Mouse (Mus musculus): ENCODE results near the gene Cpvl. TPM values are rescaled to one million over a fixed set of nuclear protein-coding genes. Genes with fewer than 3 reads are reported as not detected.
A peak's percentile ranks its signal among the peaks of the same experiment; 100 is the strongest.

Gene Cpvl
- total RNA-seq, 4 experiments from 2014 or later: not detected

DNA sequence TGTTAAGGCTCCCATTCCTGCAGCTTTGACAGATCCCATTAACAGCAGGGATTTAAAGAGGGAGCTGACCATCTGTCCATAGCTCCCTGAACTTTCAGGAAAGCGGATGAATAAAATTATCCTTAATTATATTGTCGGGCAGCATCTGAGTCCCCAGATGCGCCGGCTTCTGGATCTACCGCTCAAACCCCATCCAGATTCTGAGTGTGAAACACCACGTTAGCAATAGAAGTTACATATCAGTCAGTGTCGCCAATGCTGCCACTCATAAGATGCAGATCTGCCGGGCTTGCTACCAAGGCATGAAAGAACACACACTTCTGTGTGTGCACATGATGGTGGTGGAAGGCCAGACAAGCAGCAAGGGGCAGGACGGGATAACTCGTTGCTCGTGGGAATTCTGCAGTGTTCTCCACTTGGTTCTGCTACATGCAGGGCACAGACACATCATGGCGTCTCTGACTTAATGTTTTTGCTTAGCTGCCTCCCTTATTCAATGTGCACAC is 6.2 kb downstream of the Cpvl start:
- no peak for DNase-seq (ENCODE audit: low spot score in 2 of 2)

DNA sequence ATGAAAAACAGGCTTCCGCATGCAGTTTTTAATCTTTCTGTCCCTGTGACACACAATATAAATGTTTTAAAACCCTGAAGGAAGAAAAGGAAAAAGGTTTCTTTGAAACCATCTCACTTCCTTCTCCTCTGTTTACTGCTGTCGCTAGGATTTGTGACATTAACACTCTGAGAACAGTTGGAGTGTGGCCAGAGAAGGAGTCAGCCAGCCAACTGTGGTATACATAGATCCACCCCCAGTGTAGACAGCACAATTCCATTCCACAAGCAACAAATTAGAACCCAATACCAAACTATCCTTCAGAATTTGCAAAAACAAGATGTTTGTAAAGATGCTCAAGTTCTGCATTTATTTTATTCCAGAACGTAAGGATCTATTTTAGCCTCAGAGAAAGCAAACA is 6.7 kb downstream of the Cpvl start:
- DNase-seq (ENCODE audit: low spot score in 2 of 2): peak in 1 of 2 experiments; percentile 16

DNA sequence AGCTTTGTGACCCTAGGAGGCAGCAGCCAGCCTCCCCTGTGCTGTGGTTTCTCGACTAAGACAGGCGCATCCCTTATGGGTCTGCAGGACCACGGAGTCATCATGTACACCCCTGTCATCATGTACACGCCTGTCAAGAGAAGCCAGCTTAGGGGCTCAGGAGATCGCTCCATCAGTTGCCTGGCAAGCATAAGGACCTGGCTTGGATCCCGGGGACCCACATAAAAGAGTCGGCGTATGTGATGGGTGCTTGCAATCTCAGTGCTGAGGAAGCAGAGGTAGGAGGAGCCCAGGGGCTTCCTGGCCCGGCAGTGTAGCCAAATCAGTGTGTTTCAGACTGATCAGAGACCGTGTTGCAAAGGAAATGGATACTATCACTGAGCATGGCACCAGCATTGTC is 9.4 kb downstream of the Cpvl start:
- peak in 1 of 2 experiments; percentile 15 for DNase-seq (ENCODE audit: low spot score in 2 of 2)

DNA sequence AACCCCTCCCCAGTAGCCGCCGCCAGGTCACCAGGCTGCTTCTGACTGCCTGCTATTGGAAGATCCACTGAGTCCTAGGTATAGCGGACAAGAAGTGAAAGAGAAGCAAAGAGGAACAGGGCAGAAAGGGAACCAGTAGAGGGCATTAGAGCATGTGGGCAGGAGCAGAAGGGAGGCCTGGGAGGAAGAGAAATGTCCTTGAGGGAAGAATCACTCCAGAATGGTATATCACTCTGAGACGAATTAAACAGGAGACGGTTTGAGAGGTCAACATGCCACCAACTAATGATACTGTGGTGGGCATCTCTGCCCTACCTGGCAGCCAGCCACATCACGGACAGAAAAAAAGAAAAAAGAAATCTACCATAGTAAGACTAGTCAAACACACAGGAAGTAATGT is 9.9 kb downstream of the Cpvl start:
- no peak for DNase-seq (ENCODE audit: low spot score in 2 of 2)

DNA sequence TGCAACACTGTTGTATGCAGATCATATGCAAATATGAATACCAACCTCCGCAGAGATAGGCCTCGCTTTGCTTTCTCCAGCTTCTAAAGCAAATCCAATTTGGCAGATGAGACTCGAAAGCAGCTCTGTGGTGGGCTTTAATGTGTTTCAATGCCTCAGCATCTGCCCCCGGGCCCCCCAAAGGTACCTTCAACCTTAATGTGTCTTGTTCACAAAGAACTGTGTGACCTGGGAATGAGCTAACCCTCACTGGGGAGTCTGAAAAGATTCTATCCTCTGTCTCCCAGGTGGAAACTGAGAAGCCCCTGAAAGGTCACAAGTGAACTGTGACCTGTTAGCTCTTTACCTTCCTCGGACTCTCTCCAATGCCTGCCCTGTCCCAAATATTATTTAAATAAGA is 11.9 kb downstream of the Cpvl start:
- DNase-seq (ENCODE audit: low spot score in 2 of 2): no peak

DNA sequence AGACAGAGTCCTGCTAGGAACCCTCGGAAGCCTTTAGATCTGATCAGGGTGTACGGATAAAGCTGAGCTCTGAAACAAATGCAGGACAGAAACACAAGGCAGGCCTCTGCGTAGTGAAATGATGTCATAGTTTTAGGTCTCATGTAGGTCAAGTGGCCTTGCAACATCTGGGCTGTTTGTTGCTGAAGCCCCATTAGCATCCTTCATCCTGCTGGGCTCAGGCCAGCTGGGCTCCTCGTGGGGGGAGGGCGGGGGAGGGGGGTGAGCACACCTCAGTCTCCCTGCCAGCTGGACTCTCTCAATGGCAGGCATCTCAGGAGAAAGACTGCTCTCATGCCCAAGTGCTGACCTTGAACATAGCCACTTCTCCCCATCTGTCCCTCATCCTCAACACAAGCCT is 12.6 kb downstream of the Cpvl start:
- DNase-seq (ENCODE audit: low spot score in 2 of 2): no peak

DNA sequence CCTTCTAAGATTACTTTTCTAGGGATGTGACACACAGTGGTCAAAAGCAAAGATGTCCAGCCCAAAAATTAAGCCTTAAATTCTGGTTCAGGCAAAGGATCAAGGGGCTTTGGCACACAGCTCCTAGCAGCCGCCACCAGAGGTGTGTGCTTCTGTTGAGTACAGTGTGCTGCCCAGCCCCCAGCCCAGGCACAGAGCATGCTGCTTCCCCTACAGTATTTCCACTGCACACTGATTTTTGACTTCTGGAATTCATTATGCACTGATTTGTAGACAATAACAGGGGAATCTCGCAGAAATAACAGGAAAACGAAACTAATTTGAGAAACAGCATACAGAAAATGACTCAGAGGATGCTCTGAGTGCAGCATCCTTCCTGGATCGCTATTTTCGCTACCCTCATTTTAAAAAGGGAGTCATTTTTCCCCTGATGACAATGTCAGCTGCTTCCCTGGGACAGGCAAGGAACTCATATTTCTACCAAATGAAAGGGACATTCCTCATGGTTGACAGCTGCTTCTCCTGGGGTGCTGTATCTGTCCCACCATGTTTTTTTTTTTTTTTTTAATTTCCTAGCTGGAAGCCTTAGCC is 14.5 kb downstream of the Cpvl start:
- DNase-seq (ENCODE audit: low spot score in 2 of 2): no peak

DNA sequence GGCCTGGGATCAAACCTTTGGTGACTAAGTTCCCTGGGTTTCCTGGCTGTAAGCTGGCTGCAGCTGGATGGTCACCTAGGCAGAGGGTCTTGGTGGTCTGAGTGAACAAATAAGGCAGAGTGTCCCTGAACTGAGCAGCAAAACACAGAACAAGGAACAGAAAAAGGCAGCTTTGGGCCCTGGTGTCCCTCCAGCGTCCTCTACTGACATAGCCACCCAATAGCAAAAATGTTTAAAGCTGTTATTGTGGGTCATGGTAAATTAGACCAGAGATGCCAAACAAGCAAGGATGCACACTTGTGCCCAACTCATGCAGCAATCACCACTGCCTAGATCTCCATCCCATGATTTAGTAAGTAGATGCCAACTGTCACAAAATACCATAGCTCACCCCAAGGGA is 16.5 kb downstream of the Cpvl start:
- DNase-seq (ENCODE audit: low spot score in 2 of 2): peak in 1 of 2 experiments; percentile 14

DNA sequence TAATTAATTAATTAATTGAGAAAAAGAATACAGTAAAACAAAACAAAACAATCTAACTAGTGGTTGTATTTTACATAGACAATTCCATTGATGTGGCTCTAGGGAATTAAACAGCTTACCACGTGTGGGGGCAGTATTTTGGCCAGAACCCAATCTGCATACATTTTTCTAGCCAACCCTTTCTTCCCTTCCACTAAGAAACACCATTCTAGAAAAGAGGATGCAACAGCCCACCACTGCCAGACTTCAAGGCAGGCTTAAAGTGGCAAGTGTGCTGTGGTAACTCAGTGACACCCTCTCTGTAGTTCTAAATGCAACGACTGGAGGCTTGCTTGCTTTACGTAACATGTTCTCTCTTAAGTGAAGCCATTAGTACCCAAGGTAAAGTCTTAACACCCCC is 18.6 kb downstream of the Cpvl start:
- DNase-seq (ENCODE audit: low spot score in 2 of 2): no peak

DNA sequence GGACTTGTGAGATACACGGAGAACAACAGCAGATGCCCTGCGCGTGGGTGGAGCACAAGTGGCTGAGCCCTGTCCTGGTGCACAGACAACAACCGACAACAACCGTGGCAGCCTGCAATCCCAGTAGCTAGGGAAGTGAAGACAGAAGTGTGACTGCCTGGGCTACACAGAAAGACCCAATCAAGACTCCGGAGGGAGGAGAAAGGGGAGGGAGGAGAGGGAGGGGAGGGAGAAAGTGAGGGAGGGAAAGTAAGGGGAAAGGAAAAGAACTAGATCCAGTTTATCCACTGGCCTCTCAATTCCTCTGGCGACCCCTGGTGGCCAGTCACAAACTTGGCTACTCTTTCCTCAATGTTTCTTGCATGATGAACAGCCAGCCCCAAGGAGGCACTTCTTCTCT is 20.1 kb downstream of the Cpvl start:
- DNase-seq (ENCODE audit: low spot score in 2 of 2): peak; percentile 67 to 78

DNA sequence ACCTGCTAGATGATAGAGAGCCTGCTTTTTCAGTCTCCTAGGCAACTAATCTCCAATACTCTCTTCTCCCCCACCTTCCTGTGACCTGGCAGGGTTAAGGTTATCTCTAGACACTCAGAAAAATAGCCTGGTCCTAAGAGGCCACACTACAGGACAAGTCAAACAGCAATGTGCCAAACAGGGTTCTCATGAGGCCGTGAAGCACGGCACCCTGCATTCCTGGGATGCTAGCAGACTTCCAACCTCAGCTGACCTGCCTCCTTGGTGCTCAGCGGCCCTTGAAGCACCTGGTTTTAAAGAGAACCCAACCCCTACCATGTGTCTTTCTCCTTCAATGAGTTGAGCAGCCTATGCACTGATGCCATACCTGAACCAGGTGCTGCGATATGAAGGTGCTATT is 22.0 kb downstream of the Cpvl start:
- no peak for DNase-seq (ENCODE audit: low spot score in 2 of 2)

DNA sequence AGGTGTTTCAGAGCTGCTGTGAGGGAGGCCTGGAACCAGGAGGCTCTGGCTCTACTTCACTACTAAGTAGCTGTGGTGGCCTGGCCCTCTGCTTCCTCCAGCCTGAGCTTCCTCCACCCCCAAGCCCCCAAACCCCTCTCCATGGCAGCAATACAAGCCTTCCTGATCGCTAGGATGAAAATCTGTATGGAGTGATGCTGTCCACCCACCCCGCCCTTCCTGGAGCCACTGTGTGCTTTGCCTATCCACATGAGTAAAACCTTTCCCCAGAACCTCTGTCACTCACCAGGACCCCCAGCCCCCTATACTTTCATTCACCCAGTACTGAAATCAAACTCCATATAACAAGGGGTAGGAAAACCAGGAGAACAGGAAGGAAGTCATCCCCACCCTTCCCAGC is 22.6 kb downstream of the Cpvl start:
- DNase-seq (ENCODE audit: low spot score in 2 of 2): no peak

DNA sequence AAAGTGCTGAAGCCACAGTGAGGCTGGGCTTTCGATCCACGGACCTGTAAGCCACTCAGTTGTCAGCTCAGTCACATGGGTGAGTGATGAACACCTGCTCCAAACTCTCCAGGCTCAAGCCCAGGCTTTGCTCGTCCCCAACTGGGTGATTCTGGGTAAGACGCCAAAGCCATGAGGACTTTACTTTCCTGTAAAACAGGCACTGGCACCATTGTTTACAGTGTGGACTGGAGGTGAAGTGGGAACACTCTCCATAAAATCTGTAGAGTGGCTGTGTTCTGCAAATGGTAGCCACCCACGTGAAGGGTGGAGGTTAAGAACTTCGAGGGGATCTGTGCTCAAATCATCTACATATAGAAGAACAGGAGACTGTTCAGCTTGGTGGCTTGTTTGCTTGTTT is 23.2 kb downstream of the Cpvl start:
- DNase-seq (ENCODE audit: low spot score in 2 of 2): no peak

DNA sequence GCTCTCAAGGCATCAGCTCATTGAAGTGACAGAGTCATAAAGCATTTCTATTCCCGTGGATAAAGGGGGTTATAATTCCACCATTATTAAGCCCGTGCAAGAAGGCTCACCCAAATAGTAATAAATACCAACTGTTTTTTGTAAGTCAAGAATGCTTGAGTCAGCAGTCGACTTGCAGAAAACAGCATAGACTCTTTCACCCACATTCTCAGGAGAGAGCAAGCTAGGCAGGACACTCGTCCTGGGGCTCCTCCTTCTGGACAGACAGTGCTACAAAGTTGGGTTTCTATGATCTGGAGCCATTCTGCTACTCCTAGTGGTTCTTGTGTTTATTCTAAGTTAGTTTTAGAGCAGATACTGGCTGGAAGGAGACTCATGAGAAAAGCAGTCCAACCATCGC is 24.4 kb downstream of the Cpvl start:
- DNase-seq (ENCODE audit: low spot score in 2 of 2): peak; percentile 32 to 67

DNA sequence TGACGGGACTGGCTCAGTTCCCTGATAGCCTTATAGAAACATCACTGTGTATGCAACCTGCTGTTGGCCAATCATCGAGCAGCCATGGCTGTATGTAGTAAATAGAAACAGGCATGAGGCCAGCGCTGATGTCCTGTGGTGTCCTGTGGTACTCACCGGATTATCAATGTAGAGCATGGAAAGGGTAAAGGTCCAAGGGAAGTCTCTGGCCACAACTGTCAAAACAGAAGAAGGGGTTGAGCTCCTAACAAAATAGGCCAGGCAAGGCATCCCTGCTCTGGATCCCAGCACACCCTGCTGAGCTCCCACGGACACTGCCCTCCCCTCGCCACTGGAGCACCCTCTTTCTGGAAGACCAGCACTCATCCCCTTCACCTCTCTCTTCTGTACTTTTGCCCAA is 25.1 kb downstream of the Cpvl start:
- DNase-seq (ENCODE audit: low spot score in 2 of 2): no peak

DNA sequence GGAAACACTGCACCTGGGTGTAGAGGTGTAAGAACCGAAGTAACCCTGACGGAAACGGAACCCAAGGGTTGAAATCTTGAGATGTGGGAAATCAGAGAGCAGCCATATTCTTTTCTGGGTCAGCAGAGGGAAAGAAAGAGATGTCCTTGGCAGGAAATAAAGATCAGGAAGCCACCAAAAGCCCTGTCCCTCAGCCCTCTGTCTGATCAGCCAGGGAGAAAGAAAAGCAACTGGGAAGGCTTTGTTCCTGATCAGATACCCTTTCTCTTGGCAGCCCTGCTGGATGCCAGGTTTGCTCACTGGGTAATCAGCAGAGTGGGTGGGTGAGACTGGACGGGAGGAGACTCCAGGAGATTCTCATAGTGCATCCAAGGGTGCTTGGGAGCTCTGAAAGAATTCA is 27.1 kb downstream of the Cpvl start:
- no peak for DNase-seq (ENCODE audit: low spot score in 2 of 2)

DNA sequence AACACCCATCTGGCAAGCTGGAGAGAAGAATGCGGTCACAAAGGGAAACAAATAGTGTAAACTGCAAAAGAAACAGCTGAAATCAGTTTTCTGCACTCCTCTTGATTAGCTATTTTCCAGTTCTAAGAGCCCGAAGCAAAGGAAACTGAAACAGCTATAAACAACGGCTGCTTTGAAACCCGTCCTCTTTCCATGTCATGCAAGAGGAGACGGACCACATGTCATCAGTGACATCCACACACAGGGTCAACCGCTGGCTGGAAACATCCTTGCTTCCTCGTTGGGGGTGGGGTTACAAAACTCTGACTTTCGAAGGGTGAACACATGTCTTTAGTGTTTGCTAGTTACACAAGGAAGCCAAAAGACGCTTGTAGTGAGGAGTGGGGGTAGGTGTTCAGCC is 27.6 kb downstream of the Cpvl start:
- no peak for DNase-seq (ENCODE audit: low spot score in 2 of 2)

DNA sequence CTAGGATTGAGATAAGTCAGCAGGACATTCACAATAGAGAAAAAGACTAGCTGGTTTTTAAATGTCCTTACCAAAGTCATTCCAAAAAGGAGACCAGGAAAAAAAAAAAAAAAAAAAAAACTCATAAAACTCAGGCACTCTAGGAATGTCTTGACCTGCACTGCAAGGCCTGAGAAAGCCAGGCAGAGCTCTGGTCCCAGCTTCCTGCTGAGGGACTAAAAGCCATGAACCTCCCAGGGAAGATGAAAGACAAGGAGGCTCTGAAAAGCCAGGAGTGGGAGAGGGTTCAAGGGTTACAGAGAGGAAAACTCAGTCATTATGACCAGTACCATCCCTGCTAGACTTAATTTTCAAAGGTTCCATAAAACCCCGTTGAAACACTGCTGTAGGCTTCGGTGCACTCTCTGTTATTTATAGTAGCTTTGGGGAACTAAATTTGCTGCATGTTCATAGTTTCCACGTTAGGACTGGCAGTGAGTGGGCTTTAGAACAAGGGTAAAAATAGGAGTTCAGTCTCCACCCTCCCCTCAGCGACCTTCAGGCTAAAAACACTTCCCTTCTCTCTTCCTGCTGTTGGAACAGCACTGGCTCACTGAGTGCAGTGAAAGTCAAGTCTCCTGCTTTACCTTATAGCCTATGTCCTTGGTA is 30.0 kb downstream of the Cpvl start:
- no peak for DNase-seq (ENCODE audit: low spot score in 2 of 2)

DNA sequence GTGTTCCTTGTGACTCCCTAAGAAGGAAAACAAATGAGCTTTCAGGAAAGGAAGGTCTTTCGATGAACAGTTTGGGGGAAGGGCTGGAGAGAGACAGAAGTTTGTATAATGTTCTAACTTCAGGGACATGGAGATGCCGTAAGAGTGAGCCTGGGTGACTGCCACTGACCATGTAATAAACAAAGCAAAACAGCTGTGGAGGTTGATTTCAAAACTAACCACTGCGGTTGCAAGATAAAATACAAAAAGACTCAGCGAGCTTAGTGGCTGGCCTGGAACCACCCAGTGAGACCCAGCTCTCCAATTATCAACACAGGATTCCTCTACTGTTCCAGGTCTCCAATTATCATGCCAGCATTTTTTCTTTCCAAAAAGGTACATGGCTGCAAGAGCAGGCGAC is 33.6 kb downstream of the Cpvl start:
- no peak for DNase-seq (ENCODE audit: low spot score in 2 of 2)

DNA sequence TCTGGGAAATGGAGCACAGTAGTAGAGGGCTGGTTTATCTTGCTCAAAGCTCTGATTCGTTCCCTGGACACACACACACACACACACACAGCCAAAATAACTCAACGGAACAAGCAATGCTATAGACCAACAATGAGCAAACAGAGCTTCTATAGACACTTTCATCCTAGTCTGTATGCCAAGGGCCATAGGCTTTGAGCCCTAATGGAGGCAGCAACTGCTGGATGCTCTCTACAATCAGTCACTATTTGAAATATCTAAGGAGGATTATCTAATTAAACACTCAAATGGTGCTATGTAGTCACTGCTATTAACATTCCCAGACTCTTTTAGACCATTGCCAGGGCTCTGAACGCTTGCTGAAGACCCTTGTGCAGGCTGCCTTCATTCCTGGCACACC is 34.1 kb downstream of the Cpvl start:
- DNase-seq (ENCODE audit: low spot score in 2 of 2): no peak

DNA sequence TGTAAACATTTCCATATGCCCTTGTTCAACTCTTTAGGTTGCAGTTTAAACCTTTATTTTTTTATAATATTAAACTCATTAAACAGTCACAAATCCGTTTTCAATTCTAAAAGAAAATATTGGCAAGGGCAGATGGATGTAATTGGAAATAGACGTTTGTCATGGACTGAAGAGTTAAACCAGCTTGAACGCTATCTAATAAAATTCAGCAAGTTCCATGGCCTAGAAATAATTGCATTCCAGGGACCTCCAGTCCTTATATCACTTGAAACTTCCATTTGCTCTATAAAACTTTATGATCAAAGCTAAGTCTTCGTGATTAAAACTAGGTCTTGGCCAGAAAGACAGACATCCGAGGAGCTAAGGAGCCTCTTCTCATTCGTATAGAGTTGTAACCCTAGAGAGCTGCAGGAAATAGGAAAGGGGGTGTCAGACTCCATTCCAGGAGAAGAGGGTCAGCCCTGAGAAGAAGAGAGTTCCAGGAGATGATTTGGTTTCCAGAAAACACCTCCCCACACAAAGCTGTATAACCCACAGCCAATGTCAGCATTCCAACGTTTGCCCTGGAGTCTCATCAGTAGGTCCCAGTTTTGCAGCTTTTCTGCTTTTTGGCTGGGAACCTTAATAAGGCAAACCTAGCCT is 36.2 kb downstream of the Cpvl start:
- no peak for DNase-seq (ENCODE audit: low spot score in 2 of 2)

DNA sequence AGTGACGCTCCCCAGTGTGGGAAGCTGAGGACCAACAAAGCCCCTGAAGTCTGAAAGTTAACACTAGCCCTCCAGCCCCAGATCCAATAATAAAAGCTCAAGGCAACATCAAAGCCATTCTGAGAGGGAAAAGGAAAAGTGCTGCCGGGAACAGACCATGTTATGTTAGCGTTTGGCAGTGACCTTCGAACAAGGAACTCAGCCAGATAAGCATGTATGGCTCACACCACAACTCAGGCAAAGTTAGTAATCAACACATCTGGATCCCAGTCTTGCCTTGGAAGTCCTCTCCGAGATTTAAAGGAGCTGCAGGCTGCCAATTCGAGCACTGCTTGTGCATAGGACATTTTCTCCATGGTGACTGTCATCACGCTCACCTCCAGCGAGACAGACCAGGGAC is 38.7 kb downstream of the Cpvl start:
- DNase-seq (ENCODE audit: low spot score in 2 of 2): no peak

DNA sequence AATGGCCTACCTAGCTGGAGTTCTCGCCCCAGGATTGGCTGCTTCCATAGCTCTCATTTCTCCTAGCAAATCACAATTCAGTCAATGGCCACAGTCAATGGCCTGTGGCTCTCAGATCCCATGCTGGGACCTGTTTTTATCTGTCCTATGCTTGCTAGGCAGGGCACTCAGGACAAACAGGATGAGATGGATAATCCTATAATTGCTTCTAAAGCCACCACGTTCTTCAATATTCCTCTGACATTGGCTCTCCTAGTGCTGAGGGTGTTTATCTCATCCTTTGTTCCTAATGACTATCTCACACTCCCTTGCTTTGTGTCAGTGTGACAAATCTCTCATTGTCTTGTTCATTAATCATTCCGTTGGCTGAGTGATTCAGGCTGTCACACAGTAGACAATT is 39.5 kb downstream of the Cpvl start:
- no peak for DNase-seq (ENCODE audit: low spot score in 2 of 2)

Measured in layer of hippocampus, adult 8-10 months (tissue).